Mouse (Mus musculus) cerebellum, adult 2 months (tissue): Measurements from ENCODE around the gene Depdc1b. TPM values are rescaled to one million over a fixed set of nuclear protein-coding genes. Genes with fewer than 3 reads are reported as not detected.

ENCODE experiments used
- DNase-seq, 2 experiments: peaks; one replicate each; pipeline ENCODE4 v3.0.0; 2021
- H3K27ac ChIP-seq: fragments of 200-500 bp; 2 replicates; pipeline ENCODE4 v1.5.1; 2012; ENCODE audit warnings: low read length, control low read depth, inconsistent platforms; ENCODE audit not compliant: insufficient read depth
- H3K27me3 ChIP-seq: fragments of 200-500 bp; 2 replicates; pipeline ENCODE4 v1.6.1; 2012; ENCODE audit warnings: inconsistent platforms, mild to moderate bottlenecking, low read length, moderate library complexity; ENCODE audit not compliant: control insufficient read depth, insufficient read depth
- H3K4me1 ChIP-seq: fragments of 200-500 bp; 2 replicates; pipeline ENCODE4 v1.6.1; 2011; ENCODE audit warnings: low read length; ENCODE audit not compliant: control insufficient read depth, insufficient read depth
- H3K4me3 ChIP-seq: fragments of 200-500 bp; replicated peaks from 2 replicates; pipeline ENCODE3; 2011; ENCODE audit warnings: mild to moderate bottlenecking, low read depth, low read length, control low read depth; ENCODE audit not compliant: insufficient read depth
- CTCF ChIP-seq: fragments of 200-500 bp; IDR thresholded peaks from 2 replicates; pipeline ENCODE4 v1.5.1; 2011; ENCODE audit warnings: low read depth, mild to moderate bottlenecking, control low read depth, low read length, moderate library complexity, borderline replicate concordance; ENCODE audit not compliant: insufficient read depth
- POLR2A ChIP-seq: fragments of 200-500 bp; IDR thresholded peaks from 2 replicates; pipeline ENCODE4 v1.6.1; 2011; ENCODE audit warnings: low read length, control low read depth, borderline replicate concordance; ENCODE audit not compliant: insufficient read depth
- WGBS: fragments of 180-500 bp; shearing (Covaris S2); methylation state at CpG from one replicate; pipeline ENCODE4 v1.1.7; 2018; 5-methylcytosine and 5-hydroxymethylcytosine counted together
- polyA plus RNA-seq: library from polyadenylated mRNA; depleted of rRNA; stranded (reverse); fragments of >200 nt; gene quantifications from 2 replicates; pipeline ENCODE4 v1.2.3, GENCODE M21; 2012

Gene Depdc1b
- polyA plus RNA-seq, 1 experiment, result 0.98 TPM

- no peak overlapping the region for H3K27ac ChIP-seq
- no peaks in the 10 kb centered on the region for H3K27me3 ChIP-seq
- no peak for TF ChIP-seq POLR2A
- no peak for TF ChIP-seq CTCF
- no peak for DNase-seq
- H3K4me1 ChIP-seq, result no peaks in the 10 kb centered on the region
- no peak overlapping the region for H3K4me3 ChIP-seq
- WGBS, result 75% methylated on average over 7 of the region's 7 CpGs
Observed at GRCm38 (mm10) chr13:108277320-108277719, 38.8 kb upstream of the Depdc1b start.

GRCm38 (mm10) chr13:108278592-108278991 is 37.5 kb upstream of the Depdc1b start:
- WGBS, result 87% methylated on average over 6 of the region's 6 CpGs
- Histone ChIP-seq H3K27me3 (no peaks in the 10 kb centered on the region), H3K4me1 (no peaks in the 10 kb centered on the region), H3K4me3 (no peak overlapping the region), H3K27ac (no peak overlapping the region)
- DNase-seq, result no peak
- no peak for TF ChIP-seq CTCF
- no peak for TF ChIP-seq POLR2A

- no peak overlapping the region for H3K27ac ChIP-seq
- no peaks in the 10 kb centered on the region for H3K4me1 ChIP-seq
- DNase-seq, result no peak
- WGBS, result 96% methylated on average over 2 of the region's 2 CpGs
- H3K4me3 ChIP-seq, result no peak overlapping the region
- no peak for TF ChIP-seq CTCF
- no peak for TF ChIP-seq POLR2A
- H3K27me3 ChIP-seq, result no peaks in the 10 kb centered on the region
Observed at GRCm38 (mm10) chr13:108284312-108284711, 31.8 kb upstream of the Depdc1b start.

DNA sequence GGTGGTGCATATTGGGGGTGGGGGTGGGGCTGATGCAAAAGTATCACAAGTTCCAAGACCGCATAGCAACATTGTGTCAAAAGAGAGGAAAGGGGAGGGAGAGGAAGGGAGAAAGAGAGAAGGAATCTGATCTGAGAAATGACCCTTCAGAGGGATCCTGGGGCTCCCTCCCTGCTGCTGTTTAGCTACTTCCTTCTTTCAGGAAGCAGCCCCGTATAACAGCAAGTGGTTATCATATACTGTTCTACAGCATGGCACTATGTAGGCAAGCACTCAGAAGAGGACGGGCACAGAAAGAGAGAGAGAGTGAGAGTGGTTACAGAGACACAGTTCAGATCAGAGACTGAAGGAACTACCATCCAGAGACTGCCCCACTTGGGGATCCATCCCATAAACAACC is 28.2 kb upstream of the Depdc1b start:
- Histone ChIP-seq H3K4me3 (no peak overlapping the region), H3K27ac (no peak overlapping the region), H3K27me3 (no peaks in the 10 kb centered on the region), H3K4me1 (no peaks in the 10 kb centered on the region)
- WGBS, result 77% methylated on average over 3 of the region's 3 CpGs
- DNase-seq, result no peak
- TF ChIP-seq CTCF, result no peak
- TF ChIP-seq POLR2A, result no peak

DNA sequence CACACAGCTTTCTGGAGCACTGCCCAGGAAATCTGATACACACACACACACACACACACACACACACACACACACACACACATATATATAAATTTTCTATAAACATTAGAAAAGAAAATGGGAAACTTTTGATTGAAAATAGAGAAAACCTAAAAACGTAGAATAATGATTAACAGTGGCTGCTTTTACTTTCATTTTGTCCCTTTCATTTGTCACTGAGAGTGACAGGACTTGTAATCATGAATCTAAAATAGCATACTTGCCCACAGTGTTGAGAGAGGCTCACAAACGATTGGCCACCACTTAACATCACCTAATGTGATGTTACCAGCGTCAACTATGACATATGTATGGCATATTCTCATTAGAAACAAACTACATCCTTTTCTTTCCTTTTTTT is 26.7 kb upstream of the Depdc1b start:
- no peaks in the 10 kb centered on the region for H3K4me1 ChIP-seq
- H3K27me3 ChIP-seq, result no peaks in the 10 kb centered on the region
- WGBS, result 85% methylated on average over 3 of the region's 3 CpGs

DNA sequence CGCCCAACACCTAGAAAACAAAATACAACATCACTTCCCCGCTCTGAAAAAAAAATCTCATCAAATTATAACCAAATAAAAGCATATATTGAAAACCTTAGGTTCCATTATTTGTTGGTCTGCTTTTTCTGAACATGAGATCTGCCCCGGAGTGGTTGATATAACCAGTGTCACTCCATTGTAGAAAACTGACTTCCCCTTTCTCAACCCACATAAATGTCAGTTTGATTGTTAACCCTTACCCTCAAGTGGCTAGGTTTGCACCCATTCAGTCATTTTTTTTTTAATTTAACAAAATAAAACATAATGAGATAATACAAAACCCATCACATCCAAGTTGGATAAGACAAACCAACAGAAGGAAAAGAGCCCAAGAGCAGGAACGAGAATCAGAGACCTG is 25.8 kb upstream of the Depdc1b start:
- Histone ChIP-seq H3K4me3 (no peak overlapping the region), H3K27ac (no peak overlapping the region), H3K4me1 (no peaks in the 10 kb centered on the region), H3K27me3 (no peaks in the 10 kb centered on the region)
- TF ChIP-seq CTCF, result no peak
- DNase-seq, result no peak
- WGBS, result 92% methylated on average over 4 of the region's 4 CpGs

More for the DNA sequence above, 26.7 kb upstream of the Depdc1b start:
- TF ChIP-seq CTCF, result no peak
- Histone ChIP-seq H3K4me3 (no peak overlapping the region), H3K27ac (no peak overlapping the region)
- DNase-seq, result no peak

GRCm38 (mm10) chr13:108297350-108298093 is 18.6 kb upstream of the Depdc1b start:
- WGBS, result 27% methylated on average over 12 of the region's 12 CpGs
- TF ChIP-seq CTCF, result no peak
- no peak for TF ChIP-seq POLR2A
- Histone ChIP-seq H3K27me3 (no peaks in the 10 kb centered on the region), H3K4me3 (no peak overlapping the region), H3K4me1 (no peaks in the 10 kb centered on the region), H3K27ac (no peak overlapping the region)
- peak in 1 of 2 experiments; percentile 14 for DNase-seq

- H3K4me3 ChIP-seq, result no peak overlapping the region
- no peak overlapping the region for H3K27ac ChIP-seq
- TF ChIP-seq CTCF, result no peak
- no peak for TF ChIP-seq POLR2A
- WGBS, result 78% methylated on average over 5 of the region's 5 CpGs
- no peaks in the 10 kb centered on the region for H3K27me3 ChIP-seq
- DNase-seq, result no peak
- no peaks in the 10 kb centered on the region for H3K4me1 ChIP-seq
Observed at GRCm38 (mm10) chr13:108298241-108298640, 17.9 kb upstream of the Depdc1b start.
